Mouse (Mus musculus): ENCODE data around the gene Klhl7. TPM values are rescaled to one million over a fixed set of nuclear protein-coding genes. Genes with fewer than 3 reads are reported as not detected.

Gene Klhl7
- polyA plus RNA-seq, 1 experiment from 2014 or later: 184 TPM

GRCm38 (mm10) chr5:24125910-24126636, 25.7 kb downstream of the Klhl7 start:
- H3K4me3 ChIP-seq (ENCODE audit: low read depth, low read length): no peak overlapping the region
- peaks cover 5% of the 10 kb centered on the region; the same call in 1 of the 2 replicates for H3K36me3 ChIP-seq (ENCODE audit: control insufficient read depth, insufficient read depth, low read length)
- no peak overlapping the region for H3K9ac ChIP-seq (ENCODE audit: low read length)
- H3K27me3 ChIP-seq (replicated peaks; ENCODE audit: control insufficient read depth, insufficient read depth, low read length): no peaks in the 10 kb centered on the region
- DNase-seq (ENCODE audit: low spot score) (no peak), ATAC-seq (no peak)
- H3K4me1 ChIP-seq (ENCODE audit: control insufficient read depth, insufficient read depth, low read length): peaks cover 20% of the 10 kb centered on the region
- no peaks in the 10 kb centered on the region for H3K9me3 ChIP-seq (replicated peaks; ENCODE audit: control insufficient read depth, low read length)
- WGBS: 7% methylated on average over 1 of the region's 1 CpGs
- H3K4me2 ChIP-seq (ENCODE audit: low read length): no peak overlapping the region
- no peak overlapping the region for H3K27ac ChIP-seq (ENCODE audit: low read depth, low read length)

GRCm38 (mm10) chr5:24126967-24127366, 26.6 kb downstream of the Klhl7 start:
- no peak overlapping the region for H3K4me2 ChIP-seq (ENCODE audit: low read length)
- no peaks in the 10 kb centered on the region for H3K9me3 ChIP-seq (replicated peaks; ENCODE audit: control insufficient read depth, low read length)
- no peak overlapping the region for H3K4me3 ChIP-seq (ENCODE audit: low read depth, low read length)
- ATAC-seq (no peak), DNase-seq (ENCODE audit: low spot score) (no peak)
- no peaks in the 10 kb centered on the region for H3K27me3 ChIP-seq (replicated peaks; ENCODE audit: control insufficient read depth, insufficient read depth, low read length)
- peaks cover 11% of the 10 kb centered on the region for H3K36me3 ChIP-seq (ENCODE audit: control insufficient read depth, insufficient read depth, low read length)
- no peak overlapping the region for H3K9ac ChIP-seq (ENCODE audit: low read length)
- WGBS: 83% methylated on average over 4 of the region's 4 CpGs
- peaks cover 20% of the 10 kb centered on the region for H3K4me1 ChIP-seq (ENCODE audit: control insufficient read depth, insufficient read depth, low read length)
- no peak overlapping the region for H3K27ac ChIP-seq (ENCODE audit: low read depth, low read length)

DNA sequence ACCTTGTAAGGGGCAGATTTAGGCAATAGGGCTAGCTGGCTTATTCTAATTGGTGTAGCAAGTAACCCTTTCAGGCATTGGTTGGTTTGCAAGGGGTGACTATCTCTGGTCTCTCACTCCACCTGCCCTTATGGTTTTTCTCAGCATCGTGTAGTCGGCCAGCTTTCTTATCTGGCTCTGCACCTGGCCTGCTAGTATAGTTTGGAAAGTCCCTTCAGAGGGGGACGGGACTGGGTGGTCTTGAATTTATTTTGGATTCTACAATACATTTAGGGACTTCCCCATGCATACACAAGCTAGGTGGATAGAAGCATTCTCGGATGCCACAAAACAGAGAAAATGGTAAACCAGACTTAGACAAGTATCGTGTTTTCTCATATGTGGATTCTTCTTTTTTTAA, 46.6 kb downstream of the Klhl7 start:
- WGBS: 93% methylated on average over 5 of the region's 5 CpGs
- peaks cover 73% of the 10 kb centered on the region for H3K36me3 ChIP-seq (ENCODE audit: control insufficient read depth, insufficient read depth, low read length)
- H3K4me1 ChIP-seq (ENCODE audit: control insufficient read depth, insufficient read depth, low read length): no peaks in the 10 kb centered on the region
- H3K4me2 ChIP-seq (ENCODE audit: low read length): no peak overlapping the region
- no peaks in the 10 kb centered on the region for H3K27me3 ChIP-seq (replicated peaks; ENCODE audit: control insufficient read depth, insufficient read depth, low read length)
- H3K9ac ChIP-seq (ENCODE audit: low read length): no peak overlapping the region
- no peak for DNase-seq (ENCODE audit: low spot score)
- no peak overlapping the region for H3K4me3 ChIP-seq (ENCODE audit: low read depth, low read length)
- H3K27ac ChIP-seq (ENCODE audit: low read depth, low read length): no peak overlapping the region
- ATAC-seq: no peak
- no peaks in the 10 kb centered on the region for H3K9me3 ChIP-seq (replicated peaks; ENCODE audit: control insufficient read depth, low read length)

- Histone ChIP-seq H3K9me3 (replicated peaks; ENCODE audit: control insufficient read depth, low read length) (no peaks in the 10 kb centered on the region), H3K27me3 (replicated peaks; ENCODE audit: control insufficient read depth, insufficient read depth, low read length) (no peaks in the 10 kb centered on the region), H3K4me1 (ENCODE audit: control insufficient read depth, insufficient read depth, low read length) (no peaks in the 10 kb centered on the region), H3K36me3 (ENCODE audit: control insufficient read depth, insufficient read depth, low read length) (peaks cover 63% of the 10 kb centered on the region), H3K9ac (ENCODE audit: low read length) (no peak overlapping the region), H3K4me3 (ENCODE audit: low read depth, low read length) (no peak overlapping the region), H3K27ac (ENCODE audit: low read depth, low read length) (no peak overlapping the region), H3K4me2 (ENCODE audit: low read length) (no peak overlapping the region)
- no peak for DNase-seq (ENCODE audit: low spot score)
- ATAC-seq: no peak
These were observed 51.8 kb downstream of the Klhl7 start for GRCm38 (mm10) chr5:24152199-24152598.

DNA sequence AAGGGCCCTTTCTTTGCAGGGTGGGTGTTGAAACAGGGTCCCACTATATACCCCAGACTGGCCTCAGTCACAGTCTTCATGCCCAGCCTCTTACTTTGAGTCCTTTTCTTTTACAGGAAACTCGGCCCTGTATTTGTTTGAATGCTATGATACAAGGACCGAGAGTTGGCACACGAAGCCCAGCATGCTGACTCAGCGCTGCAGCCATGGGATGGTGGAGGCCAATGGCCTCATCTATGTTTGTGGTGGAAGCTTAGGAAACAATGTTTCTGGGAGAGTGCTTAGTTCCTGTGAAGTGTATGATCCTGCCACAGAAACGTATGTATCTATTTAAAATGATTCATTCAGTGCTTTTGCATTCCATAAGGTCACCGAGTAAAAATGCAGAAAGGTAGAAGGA, 56.4 kb downstream of the Klhl7 start:
- Histone ChIP-seq H3K9me3 (replicated peaks; ENCODE audit: control insufficient read depth, low read length) (no peaks in the 10 kb centered on the region), H3K27me3 (replicated peaks; ENCODE audit: control insufficient read depth, insufficient read depth, low read length) (no peaks in the 10 kb centered on the region), H3K27ac (ENCODE audit: low read depth, low read length) (no peak overlapping the region), H3K36me3 (ENCODE audit: control insufficient read depth, insufficient read depth, low read length) (peaks cover 65% of the 10 kb centered on the region), H3K4me2 (ENCODE audit: low read length) (no peak overlapping the region), H3K4me3 (ENCODE audit: low read depth, low read length) (no peak overlapping the region), H3K9ac (ENCODE audit: low read length) (no peak overlapping the region), H3K4me1 (ENCODE audit: control insufficient read depth, insufficient read depth, low read length) (no peaks in the 10 kb centered on the region)
- 92% methylated on average over 6 of the region's 6 CpGs for WGBS
- no peak for DNase-seq (ENCODE audit: low spot score)
- ATAC-seq: no peak

GRCm38 (mm10) chr5:24164789-24165445, 64.5 kb downstream of the Klhl7 start, which contains the start of gene Nupl2:
Nupl2 (plus strand) TSS chr5:24164963.
- WGBS: under 1% methylated on average over 52 of the region's 52 CpGs
- Histone ChIP-seq H3K4me3 (ENCODE audit: low read depth, low read length) (peak within 1 kb of the TSS; percentile 78), H3K9ac (ENCODE audit: low read length) (peak within 1 kb of the TSS; percentile 97), H3K9me3 (replicated peaks; ENCODE audit: control insufficient read depth, low read length) (no peaks in the 10 kb centered on the region), H3K27me3 (replicated peaks; ENCODE audit: control insufficient read depth, insufficient read depth, low read length) (no peaks in the 10 kb centered on the region), H3K36me3 (ENCODE audit: control insufficient read depth, insufficient read depth, low read length) (peaks cover 18% of the 10 kb centered on the region), H3K27ac (ENCODE audit: low read depth, low read length) (peak within 1 kb of the TSS; percentile 53), H3K4me2 (ENCODE audit: low read length) (peak within 1 kb of the TSS; percentile 71), H3K4me1 (ENCODE audit: control insufficient read depth, insufficient read depth, low read length) (peaks cover 6% of the 10 kb centered on the region; the same call in 1 of the 2 replicates)
- DNase-seq (ENCODE audit: low spot score) (peak; percentile 98), ATAC-seq (peak; percentile 99)

GRCm38 (mm10) chr5:24167263-24167662, 66.9 kb downstream of the Klhl7 start:
- no peak overlapping the region for H3K9ac ChIP-seq (ENCODE audit: low read length)
- H3K36me3 ChIP-seq (ENCODE audit: control insufficient read depth, insufficient read depth, low read length): peaks cover 25% of the 10 kb centered on the region
- H3K4me2 ChIP-seq (ENCODE audit: low read length): no peak overlapping the region
- WGBS: 51% methylated on average over 5 of the region's 5 CpGs
- H3K27me3 ChIP-seq (replicated peaks; ENCODE audit: control insufficient read depth, insufficient read depth, low read length): no peaks in the 10 kb centered on the region
- no peak for ATAC-seq
- H3K4me1 ChIP-seq (ENCODE audit: control insufficient read depth, insufficient read depth, low read length): peaks cover 6% of the 10 kb centered on the region; the same call in 1 of the 2 replicates
- no peak overlapping the region for H3K4me3 ChIP-seq (ENCODE audit: low read depth, low read length)
- no peak overlapping the region for H3K27ac ChIP-seq (ENCODE audit: low read depth, low read length)
- DNase-seq (ENCODE audit: low spot score): peak; percentile 13
- H3K9me3 ChIP-seq (replicated peaks; ENCODE audit: control insufficient read depth, low read length): no peaks in the 10 kb centered on the region

- H3K9ac ChIP-seq (ENCODE audit: low read length): no peak overlapping the region
- peaks cover 34% of the 10 kb centered on the region for H3K36me3 ChIP-seq (ENCODE audit: control insufficient read depth, insufficient read depth, low read length)
- peaks cover 6% of the 10 kb centered on the region; the same call in 1 of the 2 replicates for H3K4me1 ChIP-seq (ENCODE audit: control insufficient read depth, insufficient read depth, low read length)
- no peaks in the 10 kb centered on the region for H3K27me3 ChIP-seq (replicated peaks; ENCODE audit: control insufficient read depth, insufficient read depth, low read length)
- DNase-seq (ENCODE audit: low spot score) (no peak), ATAC-seq (no peak)
- H3K4me3 ChIP-seq (ENCODE audit: low read depth, low read length): no peak overlapping the region
- H3K9me3 ChIP-seq (replicated peaks; ENCODE audit: control insufficient read depth, low read length): no peaks in the 10 kb centered on the region
- no peak overlapping the region for H3K4me2 ChIP-seq (ENCODE audit: low read length)
- no peak overlapping the region for H3K27ac ChIP-seq (ENCODE audit: low read depth, low read length)
- WGBS: 93% methylated on average over 6 of the region's 6 CpGs
These were observed 69.5 kb downstream of the Klhl7 start for GRCm38 (mm10) chr5:24169881-24170280.

DNA sequence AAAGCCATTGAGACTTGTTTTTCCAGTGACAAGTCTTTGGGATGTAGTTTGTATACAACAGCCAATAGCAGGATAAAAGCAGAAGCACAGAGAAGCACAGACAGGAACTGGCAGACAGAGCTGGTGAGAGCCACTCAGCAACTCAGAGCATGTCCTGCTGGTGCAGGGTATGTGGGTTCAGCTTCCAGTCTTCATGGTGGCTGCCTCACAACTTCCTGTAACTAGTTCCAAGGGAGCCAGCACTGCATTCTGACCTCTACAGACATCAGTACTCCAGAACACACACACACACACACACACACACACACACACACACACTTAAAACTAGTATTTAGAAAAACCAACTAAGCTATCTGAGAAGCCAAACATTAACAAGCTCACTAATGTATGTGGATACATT, 71.7 kb downstream of the Klhl7 start:
- peaks cover 44% of the 10 kb centered on the region for H3K36me3 ChIP-seq (ENCODE audit: control insufficient read depth, insufficient read depth, low read length)
- ATAC-seq: no peak

More for the DNA sequence above, 71.7 kb downstream of the Klhl7 start:
- Histone ChIP-seq H3K9ac (ENCODE audit: low read length) (no peak overlapping the region), H3K4me2 (ENCODE audit: low read length) (no peak overlapping the region), H3K27me3 (replicated peaks; ENCODE audit: control insufficient read depth, insufficient read depth, low read length) (no peaks in the 10 kb centered on the region), H3K9me3 (replicated peaks; ENCODE audit: control insufficient read depth, low read length) (no peaks in the 10 kb centered on the region), H3K4me3 (ENCODE audit: low read depth, low read length) (no peak overlapping the region), H3K4me1 (ENCODE audit: control insufficient read depth, insufficient read depth, low read length) (no peaks in the 10 kb centered on the region), H3K27ac (ENCODE audit: low read depth, low read length) (no peak overlapping the region)
- no peak for DNase-seq (ENCODE audit: low spot score)

All from forebrain, embryonic 14.5 days (tissue).